Comparison of ENCODE assay signal across 8 mouse cellular contexts in the genomic region with DNA sequence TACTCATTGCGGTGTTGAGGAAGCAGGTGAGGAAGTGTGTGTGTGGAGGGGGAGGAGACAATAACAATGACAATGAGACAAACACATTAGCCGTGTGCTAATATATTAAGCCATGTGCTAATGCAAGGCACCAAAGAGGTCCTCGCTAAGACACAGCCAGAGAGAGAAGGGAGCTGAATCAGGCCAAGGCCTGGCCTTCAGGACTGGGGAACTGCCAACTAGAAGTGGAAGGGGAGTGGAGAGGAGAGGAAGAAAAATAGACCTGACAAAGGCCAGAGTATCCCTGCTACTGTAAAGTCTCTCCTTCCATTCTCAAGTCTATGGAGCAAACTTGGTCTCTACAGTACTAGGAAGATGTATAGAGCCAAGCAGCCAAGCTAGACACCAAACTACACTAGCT. TPM values are rescaled to one million over a fixed set of nuclear protein-coding genes. Genes with fewer than 3 reads are reported as not detected.
DNase-seq lines count a peak whose midpoint lies in the region; ATAC-seq and TF ChIP-seq lines count a peak whose summit lies in the region.

No protein-coding gene starts in this region.

- TF ChIP-seq CTCF in lung, postnatal 0 days (IDR thresholded peaks at IDR 0.05), result no peak

- peak overlapping the region; percentile 77 for H3K4me2 ChIP-seq in lung, postnatal 0 days (replicated peaks; ENCODE audit: low read depth, low read length)
- H3K4me2 ChIP-seq in limb, embryonic 13.5 days (replicated peaks), result peak overlapping the region; percentile 70
- H3K4me2 ChIP-seq in stomach, embryonic 16.5 days (ENCODE audit: low read depth, low read length), result peak overlapping the region; percentile 63

- no peaks in the 10 kb centered on the region for H3K27me3 ChIP-seq in lung, postnatal 0 days (replicated peaks; ENCODE audit: insufficient read depth, low read length)
- H3K27me3 ChIP-seq in limb, embryonic 13.5 days, result no peaks in the 10 kb centered on the region
- no peaks in the 10 kb centered on the region for H3K27me3 ChIP-seq in stomach, embryonic 16.5 days (ENCODE audit: control insufficient read depth, insufficient read depth, low read length)

- H3K9ac ChIP-seq in lung, postnatal 0 days (replicated peaks; ENCODE audit: low read depth), result no peak overlapping the region
- H3K9ac ChIP-seq in limb, embryonic 13.5 days, result peak overlapping the region; percentile 85
- peak overlapping the region; percentile 96 for H3K9ac ChIP-seq in stomach, embryonic 16.5 days (ENCODE audit: low read length)

- H3K27ac ChIP-seq in lung, postnatal 0 days (ENCODE audit: low read length), result no peak overlapping the region
- H3K27ac ChIP-seq in limb, embryonic 13.5 days, result no peak overlapping the region
- no peak overlapping the region for H3K27ac ChIP-seq in stomach, embryonic 16.5 days (ENCODE audit: low read length)

- H3K9me3 ChIP-seq in lung, postnatal 0 days (ENCODE audit: low read length), result no peaks in the 10 kb centered on the region
- H3K9me3 ChIP-seq in limb, embryonic 13.5 days, result no peaks in the 10 kb centered on the region
- H3K9me3 ChIP-seq in stomach, embryonic 16.5 days (replicated peaks; ENCODE audit: control insufficient read depth, low read length), result no peaks in the 10 kb centered on the region

- H3K36me3 ChIP-seq in lung, postnatal 0 days (ENCODE audit: insufficient read depth, low read length), result 0 out of 2 replicates have a peak, but pooled peaks cover 3% of the 10 kb centered on the region
- H3K36me3 ChIP-seq in limb, embryonic 13.5 days, result peaks cover 43% of the 10 kb centered on the region
- no peaks in the 10 kb centered on the region for H3K36me3 ChIP-seq in stomach, embryonic 16.5 days (ENCODE audit: control insufficient read depth, insufficient read depth, low read length)

- WGBS in lung, postnatal 0 days, result 64% methylated on average over 3 of the region's 3 CpGs
- WGBS in limb, embryonic 13.5 days, result 82% methylated on average over 3 of the region's 3 CpGs
- 70% methylated on average over 3 of the region's 3 CpGs for WGBS in stomach, embryonic 16.5 days

- ATAC-seq in lung, postnatal 0 days, result no peak
- no peak for ATAC-seq in limb, embryonic 13.5 days (ENCODE audit: low FRiP score, low read depth)
- ATAC-seq in stomach, embryonic 16.5 days (ENCODE audit: insufficient read depth, low FRiP score), result no peak

- no peak for TF ChIP-seq EP300 in lung, postnatal 0 days (IDR thresholded peaks at IDR 0.05)

- H3K4me3 ChIP-seq in lung, postnatal 0 days (ENCODE audit: low read depth, low read length), result peak overlapping the region; percentile 94; the same call in 1 of the 2 replicates
- H3K4me3 ChIP-seq in limb, embryonic 13.5 days, result peak overlapping the region; percentile 93
- peak overlapping the region; percentile 90 for H3K4me3 ChIP-seq in stomach, embryonic 16.5 days (replicated peaks; ENCODE audit: low read length)

- DNase-seq in lung, postnatal 0 days (ENCODE audit: low spot score), result no peak
- DNase-seq in lung, postnatal 14 days, result no peak
- DNase-seq in fat pad, adult 2 months (ENCODE audit: extremely low read depth, low read depth, low spot score), result peak; percentile 16
- DNase-seq in cerebellum, postnatal 14 days, result no peak
- no peak for DNase-seq in layer of hippocampus, postnatal 36 days
- DNase-seq in lung, postnatal 10 days, result no peak

- H3K4me1 ChIP-seq in lung, postnatal 0 days (ENCODE audit: insufficient read depth, low read depth, low read length), result 0 out of 2 replicates have a peak, but pooled peaks cover 4% of the 10 kb centered on the region
- peaks cover 13% of the 10 kb centered on the region for H3K4me1 ChIP-seq in limb, embryonic 13.5 days
- peaks cover 14% of the 10 kb centered on the region for H3K4me1 ChIP-seq in stomach, embryonic 16.5 days (ENCODE audit: control insufficient read depth, insufficient read depth, low read length)

RNA-seq across cellular contexts. Expression of gene Mfn2, which starts 0.9 kb away (rescaled TPM):
- 19.7 and 22.5 TPM in 2 replicates for polyA plus RNA-seq in lung, postnatal 0 days (2015; fragmentation: Nextera tagmentation; extraction: Ambion mirVana)
- 33.7 and 37.8 TPM in 2 replicates for polyA plus RNA-seq in limb, embryonic 13.5 days (2015; fragmentation: Nextera tagmentation; extraction: Ambion mirVana)
- polyA plus RNA-seq in stomach, embryonic 16.5 days (2015; fragmentation: Nextera tagmentation; extraction: Ambion mirVana), result 43.0 and 47.4 TPM in 2 replicates
- 100 to 1,000 TPM; 174 to 194 TPM for total RNA-seq in layer of hippocampus, postnatal 36 days (2021)

RNA-seq across cellular contexts. Expression of gene Plod1, which starts 33.0 kb away (rescaled TPM):
- polyA plus RNA-seq in lung, postnatal 0 days (2015; fragmentation: Nextera tagmentation; extraction: Ambion mirVana), result 40.8 and 43.2 TPM in 2 replicates
- 78.2 and 82.8 TPM in 2 replicates for polyA plus RNA-seq in limb, embryonic 13.5 days (2015; fragmentation: Nextera tagmentation; extraction: Ambion mirVana)
- 56.2 and 56.4 TPM in 2 replicates for polyA plus RNA-seq in stomach, embryonic 16.5 days (2015; fragmentation: Nextera tagmentation; extraction: Ambion mirVana)
- 10 to 100 TPM; 21.3 to 25.1 TPM for total RNA-seq in layer of hippocampus, postnatal 36 days (2021)

RNA-seq across cellular contexts. Expression of gene Fv1, which starts 34.8 kb away (rescaled TPM):
- polyA plus RNA-seq in lung, postnatal 0 days (2015; fragmentation: Nextera tagmentation; extraction: Ambion mirVana), result 1.9 and 2.4 TPM in 2 replicates
- polyA plus RNA-seq in limb, embryonic 13.5 days (2015; fragmentation: Nextera tagmentation; extraction: Ambion mirVana), result 11.3 and 13.0 TPM in 2 replicates
- 10.4 and 11.1 TPM in 2 replicates for polyA plus RNA-seq in stomach, embryonic 16.5 days (2015; fragmentation: Nextera tagmentation; extraction: Ambion mirVana)
- total RNA-seq in layer of hippocampus, postnatal 36 days (2021), result 10 to 100 TPM; 10.5 to 11.0 TPM

RNA-seq across cellular contexts. Expression of gene Miip, which starts 35.0 kb away (rescaled TPM):
- polyA plus RNA-seq in lung, postnatal 0 days (2015; fragmentation: Nextera tagmentation; extraction: Ambion mirVana), result 28.5 and 28.6 TPM in 2 replicates
- polyA plus RNA-seq in limb, embryonic 13.5 days (2015; fragmentation: Nextera tagmentation; extraction: Ambion mirVana), result 42.8 and 48.8 TPM in 2 replicates
- polyA plus RNA-seq in stomach, embryonic 16.5 days (2015; fragmentation: Nextera tagmentation; extraction: Ambion mirVana), result 35.3 and 37.4 TPM in 2 replicates
- 10 to 100 TPM; 17.5 to 20.0 TPM for total RNA-seq in layer of hippocampus, postnatal 36 days (2021)

RNA-seq across cellular contexts. Expression of gene 2510039O18Rik, which starts 37.1 kb away (rescaled TPM):
- polyA plus RNA-seq in lung, postnatal 0 days (2015; fragmentation: Nextera tagmentation; extraction: Ambion mirVana), result 16.4 and 16.5 TPM in 2 replicates
- polyA plus RNA-seq in limb, embryonic 13.5 days (2015; fragmentation: Nextera tagmentation; extraction: Ambion mirVana), result 13.4 and 13.7 TPM in 2 replicates
- polyA plus RNA-seq in stomach, embryonic 16.5 days (2015; fragmentation: Nextera tagmentation; extraction: Ambion mirVana), result 5.8 and 7.5 TPM in 2 replicates
- 10 to 100 TPM; 27.4 to 30.0 TPM for total RNA-seq in layer of hippocampus, postnatal 36 days (2021)
